Mouse (Mus musculus) embryonic fibroblast, embryonic 13.5 days (primary cell): ENCODE results near the gene Susd3. TPM values are rescaled to one million over a fixed set of nuclear protein-coding genes. Genes with fewer than 3 reads are reported as not detected.

Experiments used
- H3K27ac ChIP-seq: 2 replicates; pipeline ENCODE4 v1.5.1; 2012; ENCODE audit warnings: low read length, control low read depth, inconsistent platforms; ENCODE audit not compliant: insufficient read depth
- H3K4me1 ChIP-seq: 2 replicates; pipeline ENCODE4 v1.6.1; 2011; ENCODE audit warnings: low read length; ENCODE audit not compliant: control insufficient read depth, insufficient read depth
- H3K4me3 ChIP-seq: 2 replicates; pipeline ENCODE4 v1.5.1; 2011; ENCODE audit warnings: mild to moderate bottlenecking, control low read depth, low read length; ENCODE audit not compliant: insufficient read depth
- CTCF ChIP-seq: IDR thresholded peaks from 2 replicates; pipeline ENCODE4 v1.5.1; 2011; ENCODE audit warnings: mild to moderate bottlenecking, control low read depth, low read length, moderate library complexity, borderline replicate concordance; ENCODE audit not compliant: insufficient read depth
- POLR2A ChIP-seq: IDR thresholded peaks from 2 replicates; pipeline ENCODE4 v1.6.1; 2011; ENCODE audit warnings: low read depth, mild to moderate bottlenecking, control low read depth, low read length, moderate library complexity
- polyA plus RNA-seq: library from polyadenylated mRNA; stranded (reverse); fragments of >200 nt; gene quantifications from 2 replicates; pipeline ENCODE4 v1.2.4, GENCODE M21; 2011; ENCODE audit warnings: low read depth; ENCODE audit not compliant: missing spikeins, insufficient read length

Susd3 gene
- polyA plus RNA-seq, result 0.37 TPM in 1 of 2 replicates, not detected in the other

DNA sequence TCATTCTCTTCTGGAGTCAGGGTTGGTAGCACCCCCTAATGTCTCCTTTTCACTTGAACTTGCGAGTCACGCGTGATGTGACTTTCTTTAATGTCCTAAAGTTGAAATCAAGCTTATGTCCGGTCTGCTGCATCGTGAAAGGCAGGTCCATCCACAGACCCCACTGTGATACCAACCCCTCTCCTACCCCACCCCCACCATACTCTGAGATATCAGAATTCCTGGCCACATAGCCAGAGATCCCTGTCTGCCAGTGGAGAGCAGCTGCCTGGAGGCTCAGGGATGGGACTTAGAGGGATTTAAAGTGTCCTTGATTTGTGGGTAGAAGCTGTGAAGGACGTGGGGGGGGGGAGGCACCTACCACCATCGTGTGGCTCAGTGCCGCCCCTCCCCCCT is at the start of gene Susd3:
Gene Susd3 (minus strand): TSS at position 240 of the 396 bp plus-strand sequence.
- peak within 1 kb of the TSS; percentile 11 for H3K4me3 ChIP-seq
- H3K27ac ChIP-seq, result no peak within 1 kb of the TSS
- TF ChIP-seq POLR2A (no peak), CTCF (no peak)
- no peaks in the 10 kb centered on the region for H3K4me1 ChIP-seq

DNA sequence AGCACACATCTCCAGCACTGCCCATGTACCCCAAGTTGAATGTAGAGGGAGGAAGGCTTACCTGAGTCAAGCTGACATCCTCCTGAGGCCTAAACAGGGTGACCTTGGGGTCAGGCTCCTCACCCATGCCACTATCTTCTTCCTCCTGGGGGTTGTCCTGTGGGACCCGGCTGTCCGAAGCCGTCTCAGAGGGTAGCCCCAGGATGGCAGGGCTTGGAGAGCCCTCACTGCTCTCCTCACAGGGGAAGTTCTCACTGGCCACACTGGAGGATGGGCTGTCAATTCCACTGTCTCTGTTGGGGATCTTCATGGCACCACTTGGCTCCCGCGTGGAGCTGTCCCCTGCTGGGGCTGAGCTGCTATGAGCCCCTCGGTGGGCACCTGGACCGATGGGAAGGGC is 47.8 kb upstream of the Susd3 start:
- TF ChIP-seq POLR2A (no peak), CTCF (no peak)
- H3K4me3 ChIP-seq, result 0 out of 2 replicates have a peak overlapping the region, but pooled peaks have one; percentile 2
- no peak overlapping the region for H3K27ac ChIP-seq
- H3K4me1 ChIP-seq, result peaks cover 22% of the 10 kb centered on the region

DNA sequence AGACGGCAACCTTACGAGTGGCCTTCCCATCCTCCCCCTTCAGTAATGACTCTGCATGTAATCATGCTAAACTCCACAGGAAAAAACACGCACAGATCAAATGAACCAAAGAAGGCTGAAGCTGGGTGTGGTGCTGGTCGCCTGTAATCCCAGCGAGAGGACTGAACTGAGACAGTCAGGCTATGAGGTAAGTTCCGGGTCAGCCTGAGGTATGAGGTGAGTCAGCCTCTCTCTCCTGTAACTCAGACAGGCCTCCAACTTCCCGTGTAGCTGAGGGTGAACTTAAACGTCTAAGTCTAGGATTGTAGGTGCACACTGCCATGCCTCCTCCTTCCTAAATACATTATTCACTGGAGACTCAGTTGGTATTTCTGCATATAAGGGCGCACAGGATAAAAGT is 45.6 kb upstream of the Susd3 start:
- peaks cover 12% of the 10 kb centered on the region for H3K4me1 ChIP-seq
- peak overlapping the region; percentile 49; the same call in 1 of the 2 replicates for H3K27ac ChIP-seq
- TF ChIP-seq CTCF (no peak), POLR2A (no peak)
- H3K4me3 ChIP-seq, result no peak overlapping the region

DNA sequence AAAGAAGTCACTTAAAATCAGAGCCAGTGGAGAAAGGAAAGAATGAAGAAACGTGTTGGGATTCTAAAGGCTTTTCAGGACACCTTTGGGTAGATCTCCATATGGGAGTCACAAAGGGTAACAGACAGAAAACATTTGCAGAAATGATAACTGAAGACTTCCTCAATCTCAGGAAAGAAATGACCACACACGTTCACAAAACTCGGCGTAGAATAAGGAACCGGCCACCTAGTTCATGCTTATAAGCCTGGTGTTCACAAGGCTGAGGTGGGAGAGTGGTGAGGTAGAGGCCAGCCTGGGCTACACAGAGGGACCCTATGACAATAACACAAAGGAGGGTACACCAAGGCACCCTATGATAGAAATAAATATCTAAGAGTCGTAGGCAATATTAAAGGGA is 43.4 kb upstream of the Susd3 start:
- no peak overlapping the region for H3K27ac ChIP-seq

DNA sequence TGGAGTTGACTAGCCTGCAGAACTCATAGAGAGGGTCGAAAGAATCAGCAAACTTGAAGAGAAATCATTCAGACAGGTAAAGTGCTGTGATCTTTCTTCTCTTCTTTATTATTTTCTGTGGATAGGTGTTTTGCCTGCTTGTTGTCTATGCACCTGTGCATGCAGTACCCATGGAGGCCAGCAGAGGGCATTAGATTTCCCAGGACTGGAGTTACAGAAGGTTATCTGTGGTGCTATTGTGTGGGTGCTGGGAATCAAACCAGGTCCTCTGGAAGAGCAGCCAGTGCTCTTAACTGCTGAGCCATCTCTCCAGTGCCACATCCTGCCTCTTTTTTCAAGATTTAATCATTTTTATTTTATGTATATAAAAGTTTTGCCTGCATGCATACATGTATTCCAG is 42.9 kb upstream of the Susd3 start:
- Histone ChIP-seq H3K4me3 (no peak overlapping the region), H3K4me1 (peaks cover 5% of the 10 kb centered on the region; the same call in 1 of the 2 replicates), H3K27ac (no peak overlapping the region)
- TF ChIP-seq POLR2A (no peak), CTCF (peak; percentile 1; the same call in 1 of the 2 replicates)

More for the DNA sequence above, 43.4 kb upstream of the Susd3 start:
- TF ChIP-seq CTCF (no peak), POLR2A (no peak)
- peaks cover 5% of the 10 kb centered on the region; the same call in 1 of the 2 replicates for H3K4me1 ChIP-seq
- H3K4me3 ChIP-seq, result no peak overlapping the region

DNA sequence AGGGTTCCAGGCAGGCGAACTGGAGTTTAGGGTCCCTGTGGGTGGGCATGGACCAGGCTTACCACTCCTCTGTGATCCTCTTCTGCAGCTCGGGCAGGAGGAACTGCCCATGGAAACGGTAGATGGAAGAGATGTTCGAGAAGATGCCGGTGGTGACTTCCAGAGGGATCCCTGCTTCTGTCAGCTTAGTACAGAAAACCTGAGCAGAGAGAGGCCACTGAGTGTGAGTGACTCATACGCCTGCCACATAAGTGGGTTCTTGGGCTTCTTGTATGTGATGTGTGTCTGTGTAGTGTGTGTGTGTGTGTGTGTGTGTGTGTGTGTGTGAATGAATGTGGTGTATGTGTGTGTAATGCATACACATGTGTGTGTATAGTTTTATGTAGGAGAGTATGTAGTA is 38.7 kb upstream of the Susd3 start:
- TF ChIP-seq CTCF (no peak), POLR2A (no peak)
- no peak overlapping the region for H3K27ac ChIP-seq
- H3K4me1 ChIP-seq, result no peaks in the 10 kb centered on the region
- H3K4me3 ChIP-seq, result no peak overlapping the region

DNA sequence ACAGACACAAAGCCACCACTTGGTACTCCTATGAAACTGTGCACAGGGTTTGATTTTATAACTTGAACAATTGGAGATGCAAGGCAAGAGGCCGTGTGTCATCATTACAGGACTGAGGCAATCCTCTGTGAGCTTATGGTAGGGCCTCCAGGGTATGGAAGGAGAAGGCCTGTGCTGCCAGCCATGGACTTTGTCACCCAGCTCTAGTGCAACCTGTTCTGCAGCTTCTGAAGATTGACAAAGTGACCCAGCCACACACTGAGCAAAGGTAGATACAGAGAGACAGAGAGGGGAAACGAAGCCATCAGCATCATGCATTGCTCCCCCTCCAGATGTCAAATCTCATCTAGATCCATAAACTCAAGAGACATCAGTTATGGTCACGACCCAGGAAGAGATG is 38.2 kb upstream of the Susd3 start:
- no peaks in the 10 kb centered on the region for H3K4me1 ChIP-seq

DNA sequence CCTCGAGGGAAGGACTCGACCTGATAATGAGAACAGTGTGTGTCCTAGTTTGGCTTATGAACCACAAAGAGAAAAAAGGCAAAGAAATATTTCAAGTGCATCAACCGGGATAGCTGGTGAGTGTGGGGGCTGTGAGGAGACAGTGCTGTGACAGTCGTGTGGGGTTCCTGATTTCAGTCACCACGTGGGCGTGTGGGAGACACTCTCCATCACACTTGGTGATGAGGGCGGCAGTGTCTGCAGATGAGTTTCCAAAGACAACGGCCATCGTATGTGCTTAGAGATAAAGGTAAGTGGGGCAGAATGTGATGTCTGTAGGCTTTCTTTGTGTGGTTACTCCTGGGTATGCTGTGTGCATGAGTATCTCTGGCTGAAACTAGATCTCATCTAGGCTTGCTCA is 35.2 kb upstream of the Susd3 start:
- no peaks in the 10 kb centered on the region for H3K4me1 ChIP-seq
- TF ChIP-seq CTCF (no peak), POLR2A (no peak)
- H3K27ac ChIP-seq, result no peak overlapping the region
- H3K4me3 ChIP-seq, result no peak overlapping the region

More for the DNA sequence above, 38.2 kb upstream of the Susd3 start:
- no peak overlapping the region for H3K27ac ChIP-seq
- H3K4me3 ChIP-seq, result no peak overlapping the region
- no peak for TF ChIP-seq CTCF
- TF ChIP-seq POLR2A, result no peak

DNA sequence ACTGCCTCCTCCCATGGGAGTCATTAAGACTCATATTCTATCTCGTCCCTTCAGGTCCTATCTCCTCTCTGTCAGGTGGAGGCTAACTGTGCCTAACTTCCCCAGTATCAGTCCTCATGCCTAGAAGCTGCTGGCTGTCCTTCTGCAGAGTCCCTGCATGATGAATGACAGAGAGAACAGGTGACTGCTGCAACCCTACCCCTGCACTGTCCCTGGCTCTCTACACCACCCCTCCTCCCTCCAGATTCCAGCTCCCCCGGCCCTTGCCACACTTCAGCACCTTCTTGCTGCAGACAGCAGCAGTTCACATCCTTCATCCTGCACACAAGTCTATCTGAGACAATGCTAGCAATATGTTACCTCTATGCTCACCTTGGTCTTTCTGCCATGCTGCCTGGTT is 33.7 kb upstream of the Susd3 start:
- TF ChIP-seq POLR2A (no peak), CTCF (no peak)
- Histone ChIP-seq H3K27ac (no peak overlapping the region), H3K4me1 (no peaks in the 10 kb centered on the region), H3K4me3 (no peak overlapping the region)

DNA sequence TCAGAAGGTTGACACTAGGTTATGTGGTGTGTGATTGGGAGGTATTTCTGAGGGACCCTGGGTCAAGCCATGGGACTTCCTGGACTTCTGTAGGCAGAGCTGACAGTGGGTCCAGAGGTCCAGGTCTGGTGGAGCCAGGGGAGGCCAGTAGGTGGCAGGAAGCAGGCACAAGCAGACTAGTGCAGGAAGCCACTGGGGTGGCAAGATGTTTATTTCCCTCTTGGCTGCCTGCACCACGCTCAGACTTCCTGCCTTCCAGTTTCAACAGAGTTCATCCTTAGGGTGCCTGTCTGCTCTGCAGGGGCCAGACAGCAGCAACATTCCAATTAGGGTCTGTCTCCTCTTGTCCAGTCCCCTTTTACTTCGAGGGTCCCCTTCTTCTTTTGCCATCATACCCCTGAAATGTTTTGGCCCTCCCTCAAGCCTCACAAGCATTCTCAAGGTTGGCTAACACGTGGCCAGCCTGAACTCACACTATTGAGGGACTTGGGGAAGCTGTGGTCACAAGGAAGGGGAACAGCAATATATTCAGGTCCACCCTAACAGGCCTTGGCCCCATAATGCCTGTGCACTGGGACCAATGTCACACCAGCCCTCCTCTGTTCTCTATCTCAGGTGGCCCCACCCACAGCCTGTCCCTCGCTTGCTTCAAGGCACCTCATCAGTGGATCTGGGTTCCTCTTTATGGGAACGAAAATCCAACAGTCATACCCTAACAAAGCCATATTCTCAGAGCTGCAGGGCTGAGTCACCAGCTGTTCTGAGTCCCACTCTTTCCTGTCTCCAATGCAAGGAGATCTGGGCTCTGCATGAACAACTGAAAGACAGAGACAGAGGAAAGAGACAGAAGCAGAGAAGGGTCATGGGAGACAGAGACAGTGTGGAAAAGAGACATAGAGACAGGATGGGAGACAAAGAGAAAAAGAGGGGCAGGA is 23.6 kb upstream of the Susd3 start:
- Histone ChIP-seq H3K4me1 (no peaks in the 10 kb centered on the region), H3K4me3 (no peak overlapping the region), H3K27ac (no peak overlapping the region)
- TF ChIP-seq POLR2A (no peak), CTCF (no peak)

DNA sequence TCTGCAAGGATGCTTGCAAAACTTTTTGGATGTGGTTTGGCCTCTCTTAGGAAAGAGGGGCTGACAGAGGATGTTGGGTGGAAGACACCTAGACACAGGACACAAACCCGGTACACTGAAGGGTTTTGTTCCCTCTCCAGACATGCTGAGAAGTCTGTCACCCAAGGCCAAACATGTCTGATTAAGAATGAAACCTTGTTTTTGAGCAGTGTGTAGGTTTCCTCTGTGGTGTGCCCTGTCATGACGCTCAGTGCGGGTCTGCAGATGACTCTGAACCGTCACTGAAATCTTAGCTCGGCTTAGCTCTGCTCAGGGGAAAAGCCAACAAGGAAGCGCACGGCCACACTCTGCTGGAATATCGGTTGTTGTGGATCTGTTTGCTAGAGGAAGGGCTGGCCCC is 22.0 kb upstream of the Susd3 start:
- H3K27ac ChIP-seq, result no peak overlapping the region
- no peaks in the 10 kb centered on the region for H3K4me1 ChIP-seq
- TF ChIP-seq CTCF, result no peak
- no peak for TF ChIP-seq POLR2A
- H3K4me3 ChIP-seq, result no peak overlapping the region
